Mouse (Mus musculus) heart, postnatal 0 days (tissue): ENCODE data around the gene Fam240b. TPM values are rescaled to one million over a fixed set of nuclear protein-coding genes. Genes with fewer than 3 reads are reported as not detected.

ENCODE experiments used
- ATAC-seq: fragments of 200-750 bp; cut with Nextera tagmentation; 2 replicates; pipeline ENCODE4 v1.8.0; 2017; ENCODE audit warnings: low read depth, moderate number of reproducible peaks, moderate library complexity; ENCODE audit not compliant: insufficient read depth
- DNase-seq: peaks from one replicate; pipeline ENCODE4 v3.0.0-alpha.2; 2016; ENCODE audit warnings: low spot score
- H3K27ac ChIP-seq: fragments of 300-500 bp; sonication (generic); 2 replicates; pipeline ENCODE4 v1.5.1; 2014; ENCODE audit warnings: low read depth, mild to moderate bottlenecking
- H3K27me3 ChIP-seq: fragments of 300-500 bp; sonication (generic); 2 replicates; pipeline ENCODE4 v1.6.1; 2014; ENCODE audit warnings: low read length, mixed read lengths; ENCODE audit not compliant: control insufficient read depth, insufficient read depth
- H3K36me3 ChIP-seq: fragments of 300-500 bp; sonication (generic); replicated peaks from 2 replicates; pipeline ENCODE4 v1.6.1; 2014; ENCODE audit warnings: low read length, mixed read lengths; ENCODE audit not compliant: control insufficient read depth, insufficient read depth
- H3K4me1 ChIP-seq: fragments of 300-500 bp; sonication (generic); 2 replicates; pipeline ENCODE4 v1.6.1; 2014; ENCODE audit warnings: antibody characterized with exemption; ENCODE audit not compliant: control insufficient read depth, insufficient read depth
- H3K4me2 ChIP-seq: fragments of 300-500 bp; sonication (generic); 2 replicates; pipeline ENCODE4 v1.6.1; 2014; ENCODE audit warnings: low read depth, mild to moderate bottlenecking, low read length, moderate library complexity
- H3K4me3 ChIP-seq: fragments of 300-500 bp; sonication (generic); 2 replicates; pipeline ENCODE4 v1.5.1; 2014; ENCODE audit warnings: low read depth, low read length
- H3K9ac ChIP-seq: fragments of 300-500 bp; sonication (generic); replicated peaks from 2 replicates; pipeline ENCODE4 v1.6.1; 2014; ENCODE audit warnings: low read depth, low read length, mixed read lengths
- H3K9me3 ChIP-seq: fragments of 300-500 bp; sonication (generic); replicated peaks from 2 replicates; pipeline ENCODE4 v1.6.1; 2016; ENCODE audit warnings: low read length; ENCODE audit not compliant: control insufficient read depth
- CTCF ChIP-seq: IDR thresholded peaks from 2 replicates; pipeline ENCODE4 v1.5.1; 2016; ENCODE audit warnings: antibody characterized with exemption, control low read depth, low read depth
- EP300 ChIP-seq: IDR thresholded peaks from 2 replicates; pipeline ENCODE4 v1.6.1; 2016; ENCODE audit warnings: antibody characterized with exemption, low read depth
- WGBS: fragments of 180-500 bp; shearing (Covaris S2); extraction: QIAGEN DNeasy Blood & Tissue Kit; methylation state at CpG from one replicate; pipeline ENCODE4 v1.1.7; 2014; 5-methylcytosine and 5-hydroxymethylcytosine counted together
- polyA plus RNA-seq: library from polyadenylated mRNA; unstranded; fragments of >200 nt; fragmentation: Nextera tagmentation; extraction: Ambion mirVana; gene quantifications from 2 replicates; pipeline ENCODE4 v1.2.1, GENCODE M21; 2015
- total RNA-seq: library from RNA; depleted of rRNA; stranded (reverse); fragments of >200 nt; gene quantifications from 2 replicates; pipeline ENCODE4 v1.2.3, GENCODE M21; 2014; ENCODE audit warnings: low replicate concordance; rRNA removed

Gene Fam240b
- total and polyA plus RNA-seq, 2 experiments from 2014 or later: not detected

- WGBS: 49% methylated on average over 9 of the region's 9 CpGs
- DNase-seq (peak; percentile 73), ATAC-seq (peak; percentile 72)
- H3K4me2 ChIP-seq: no peak overlapping the region
- no peaks in the 10 kb centered on the region for H3K4me1 ChIP-seq
- H3K9me3 ChIP-seq: no peaks in the 10 kb centered on the region
- TF ChIP-seq CTCF (peak; percentile 92), EP300 (no peak)
- no peak overlapping the region for H3K27ac ChIP-seq
- H3K27me3 ChIP-seq: no peaks in the 10 kb centered on the region
- no peaks in the 10 kb centered on the region for H3K36me3 ChIP-seq
- no peak overlapping the region for H3K9ac ChIP-seq
- H3K4me3 ChIP-seq: no peak overlapping the region
Measured at GRCm38 (mm10) chr13:64438863-64439452, 58.6 kb downstream of the Fam240b start.

GRCm38 (mm10) chr13:64437801-64438200 lies 59.8 kb downstream of the Fam240b start:
- H3K9me3 ChIP-seq: no peaks in the 10 kb centered on the region
- H3K4me1 ChIP-seq: no peaks in the 10 kb centered on the region
- ATAC-seq: no peak
- H3K9ac ChIP-seq: no peak overlapping the region
- H3K4me2 ChIP-seq: no peak overlapping the region
- no peak overlapping the region for H3K4me3 ChIP-seq
- 82% methylated on average over 7 of the region's 7 CpGs for WGBS
- H3K36me3 ChIP-seq: no peaks in the 10 kb centered on the region
- no peak for DNase-seq
- no peak overlapping the region for H3K27ac ChIP-seq
- TF ChIP-seq CTCF: no peak
- H3K27me3 ChIP-seq: no peaks in the 10 kb centered on the region

- Histone ChIP-seq H3K4me1 (peaks cover 6% of the 10 kb centered on the region), H3K27ac (peak within 1 kb of the TSS; percentile 83), H3K4me3 (peak within 1 kb of the TSS; percentile 69), H3K27me3 (no peaks in the 10 kb centered on the region), H3K9me3 (no peaks in the 10 kb centered on the region), H3K36me3 (no peaks in the 10 kb centered on the region), H3K4me2 (peak within 1 kb of the TSS; percentile 83), H3K9ac (peak within 1 kb of the TSS; percentile 36; the same call in 1 of the 2 replicates)
- peak; percentile 98 for DNase-seq
- peak; percentile 98 for ATAC-seq
- WGBS: under 1% methylated on average over 57 of the region's 57 CpGs
- TF ChIP-seq EP300 (peak; percentile 80; the same call in 1 of the 2 replicates), CTCF (peak; percentile 75)
Measured at GRCm38 (mm10) chr13:64432017-64432995, 65.3 kb downstream of the Fam240b start, which contains the start of gene Cdk20. Cdk20 (plus strand) TSS chr13:64432314.

Other genes with a start within 250 kb of the Fam240b start
- gene Cdc14b, start 222.5 kb downstream of the Fam240b start, total RNA-seq: 5.6 and 12.3 TPM in 2 replicates
- gene Cdc14b, start 222.5 kb downstream of the Fam240b start, polyA plus RNA-seq: 7.6 and 11.6 TPM in 2 replicates
- gene Aaed1, start 185.1 kb downstream of the Fam240b start, total RNA-seq: 68.1 and 76.6 TPM in 2 replicates
- gene Aaed1, start 185.1 kb downstream of the Fam240b start, polyA plus RNA-seq: 67.0 and 71.4 TPM in 2 replicates
- gene Ctsl, start 126.9 kb downstream of the Fam240b start, total RNA-seq: 125 and 153 TPM in 2 replicates
- 227 and 232 TPM in 2 replicates for gene Ctsl, start 126.9 kb downstream of the Fam240b start, polyA plus RNA-seq
- 1.9 and 16.2 TPM in 2 replicates for gene Cdk20, start 65.5 kb downstream of the Fam240b start, total RNA-seq
- 3.5 and 3.6 TPM in 2 replicates for gene Cdk20, start 65.5 kb downstream of the Fam240b start, polyA plus RNA-seq